Mouse (Mus musculus) intestine, embryonic 16.5 days (tissue): ENCODE data around the gene Ak3. TPM values are rescaled to one million over a fixed set of nuclear protein-coding genes. Genes with fewer than 3 reads are reported as not detected.

Source experiments
- ATAC-seq: fragments of 200-750 bp; cut with Nextera tagmentation; 2 replicates; pipeline ENCODE4 v1.8.0; 2017; ENCODE audit warnings: moderate TSS enrichment, moderate library complexity
- H3K27ac ChIP-seq: fragments of 300-500 bp; sonication (generic); 2 replicates; pipeline ENCODE4 v1.5.1; 2014; ENCODE audit warnings: mild to moderate bottlenecking, low read length
- H3K27me3 ChIP-seq: fragments of 300-500 bp; sonication (generic); replicated peaks from 2 replicates; pipeline ENCODE4 v1.6.1; 2014; ENCODE audit warnings: low read length, control low read depth, mixed read lengths; ENCODE audit not compliant: control insufficient read depth, insufficient read depth
- H3K36me3 ChIP-seq: fragments of 300-500 bp; sonication (generic); 2 replicates; pipeline ENCODE4 v1.6.1; 2014; ENCODE audit warnings: low read length, control low read depth; ENCODE audit not compliant: control insufficient read depth, insufficient read depth
- H3K4me1 ChIP-seq: fragments of 300-500 bp; sonication (generic); 2 replicates; pipeline ENCODE4 v1.6.1; 2014; ENCODE audit warnings: low read length, control low read depth, mixed read lengths; ENCODE audit not compliant: control insufficient read depth, insufficient read depth
- H3K4me2 ChIP-seq: fragments of 300-500 bp; sonication (generic); 2 replicates; pipeline ENCODE4 v1.6.1; 2014; ENCODE audit warnings: low read depth, low read length, control low read depth
- H3K4me3 ChIP-seq: fragments of 300-500 bp; sonication (generic); 2 replicates; pipeline ENCODE4 v1.5.1; 2014; ENCODE audit warnings: mild to moderate bottlenecking, low read length
- H3K9ac ChIP-seq: fragments of 300-500 bp; sonication (generic); 2 replicates; pipeline ENCODE4 v1.6.1; 2014; ENCODE audit warnings: low read depth, low read length
- H3K9me3 ChIP-seq: fragments of 300-500 bp; sonication (generic); 2 replicates; pipeline ENCODE4 v1.6.1; 2016; ENCODE audit warnings: low read length, control low read depth; ENCODE audit not compliant: control insufficient read depth
- WGBS: fragments of 180-500 bp; shearing (Covaris S2); extraction: QIAGEN DNeasy Blood & Tissue Kit; methylation state at CpG from one replicate; pipeline ENCODE4 v1.1.7; 2014; 5-methylcytosine and 5-hydroxymethylcytosine counted together
- polyA plus RNA-seq: library from polyadenylated mRNA; unstranded; fragments of >200 nt; fragmentation: Nextera tagmentation; extraction: Ambion mirVana; gene quantifications from 2 replicates; pipeline ENCODE4 v1.2.1, GENCODE M21; 2015

The Ak3 gene
- polyA plus RNA-seq, 1 experiment from 2014 or later = 104 TPM

GRCm38 (mm10) chr19:29060299-29060698 is 12.5 kb upstream of the Ak3 start:
- H3K9me3 ChIP-seq = no peaks in the 10 kb centered on the region
- 42% methylated on average over 6 of the region's 6 CpGs for WGBS
- H3K4me2 ChIP-seq = no peak overlapping the region
- no peaks in the 10 kb centered on the region; the same call in 1 of the 2 replicates for H3K4me1 ChIP-seq
- no peak overlapping the region for H3K27ac ChIP-seq
- H3K9ac ChIP-seq = no peak overlapping the region
- no peaks in the 10 kb centered on the region for H3K27me3 ChIP-seq
- ATAC-seq = no peak
- no peaks in the 10 kb centered on the region for H3K36me3 ChIP-seq
- H3K4me3 ChIP-seq = no peak overlapping the region

GRCm38 (mm10) chr19:29059688-29060087 is 11.9 kb upstream of the Ak3 start:
- H3K27ac ChIP-seq = no peak overlapping the region
- no peak for ATAC-seq
- H3K36me3 ChIP-seq = no peaks in the 10 kb centered on the region
- no peak overlapping the region for H3K9ac ChIP-seq
- H3K4me3 ChIP-seq = no peak overlapping the region
- no peaks in the 10 kb centered on the region; the same call in 1 of the 2 replicates for H3K4me1 ChIP-seq
- 84% methylated on average over 2 of the region's 2 CpGs for WGBS
- H3K9me3 ChIP-seq = no peaks in the 10 kb centered on the region
- H3K4me2 ChIP-seq = no peak overlapping the region
- no peaks in the 10 kb centered on the region for H3K27me3 ChIP-seq

GRCm38 (mm10) chr19:29058741-29059140 is 11.0 kb upstream of the Ak3 start:
- H3K36me3 ChIP-seq = no peaks in the 10 kb centered on the region
- H3K4me2 ChIP-seq = no peak overlapping the region
- no peak overlapping the region for H3K4me3 ChIP-seq
- no peaks in the 10 kb centered on the region for H3K9me3 ChIP-seq
- no peaks in the 10 kb centered on the region for H3K27me3 ChIP-seq
- H3K27ac ChIP-seq = no peak overlapping the region
- WGBS = 74% methylated on average over 5 of the region's 5 CpGs
- no peak overlapping the region for H3K9ac ChIP-seq
- ATAC-seq = no peak
- H3K4me1 ChIP-seq = no peaks in the 10 kb centered on the region

- Histone ChIP-seq H3K9ac (no peak overlapping the region), H3K9me3 (no peaks in the 10 kb centered on the region), H3K4me2 (no peak overlapping the region), H3K27ac (no peak overlapping the region), H3K36me3 (no peaks in the 10 kb centered on the region), H3K4me3 (no peak overlapping the region), H3K4me1 (no peaks in the 10 kb centered on the region), H3K27me3 (no peaks in the 10 kb centered on the region)
- ATAC-seq = no peak
- WGBS = 93% methylated on average over 4 of the region's 4 CpGs
Observed at GRCm38 (mm10) chr19:29055469-29055868, 7.7 kb upstream of the Ak3 start.

- H3K9ac ChIP-seq = no peak overlapping the region
- H3K4me3 ChIP-seq = no peak overlapping the region
- H3K27me3 ChIP-seq = no peaks in the 10 kb centered on the region
- H3K4me2 ChIP-seq = no peak overlapping the region
- H3K36me3 ChIP-seq = no peaks in the 10 kb centered on the region
- WGBS = 70% methylated on average over 6 of the region's 6 CpGs
- no peak overlapping the region for H3K27ac ChIP-seq
- H3K9me3 ChIP-seq = no peaks in the 10 kb centered on the region
- no peaks in the 10 kb centered on the region for H3K4me1 ChIP-seq
- no peak for ATAC-seq
Observed at GRCm38 (mm10) chr19:29054594-29054993, 6.8 kb upstream of the Ak3 start.

- ATAC-seq = peak; percentile 70
- no peaks in the 10 kb centered on the region for H3K9me3 ChIP-seq
- no peak overlapping the region for H3K4me3 ChIP-seq
- WGBS = 80% methylated on average over 12 of the region's 12 CpGs
- no peak overlapping the region for H3K27ac ChIP-seq
- no peaks in the 10 kb centered on the region for H3K27me3 ChIP-seq
- no peak overlapping the region for H3K4me2 ChIP-seq
- H3K4me1 ChIP-seq = no peaks in the 10 kb centered on the region
- H3K36me3 ChIP-seq = no peaks in the 10 kb centered on the region
- no peak overlapping the region for H3K9ac ChIP-seq
Observed at GRCm38 (mm10) chr19:29052786-29053185, 5.0 kb upstream of the Ak3 start.

- 68% methylated on average over 9 of the region's 9 CpGs for WGBS
- Histone ChIP-seq H3K36me3 (no peaks in the 10 kb centered on the region), H3K27me3 (no peaks in the 10 kb centered on the region), H3K4me3 (no peak overlapping the region), H3K27ac (no peak overlapping the region), H3K9me3 (no peaks in the 10 kb centered on the region), H3K4me2 (no peak overlapping the region), H3K9ac (no peak overlapping the region), H3K4me1 (peaks cover 11% of the 10 kb centered on the region)
- no peak for ATAC-seq
Observed at GRCm38 (mm10) chr19:29050186-29050980, 2.6 kb upstream of the Ak3 start.

- no peak overlapping the region for H3K27ac ChIP-seq
- WGBS = 78% methylated on average over 12 of the region's 12 CpGs
Observed at GRCm38 (mm10) chr19:29049401-29050075, 1.8 kb upstream of the Ak3 start.

GRCm38 (mm10) chr19:29046961-29047333 is 814 bp downstream of the Ak3 start:
- H3K27me3 ChIP-seq = no peaks in the 10 kb centered on the region
- WGBS = 24% methylated on average over 4 of the region's 4 CpGs
- peak overlapping the region; percentile 95 for H3K4me3 ChIP-seq
- peak overlapping the region; percentile 61 for H3K4me2 ChIP-seq
- H3K9ac ChIP-seq = peak overlapping the region; percentile 98
- H3K9me3 ChIP-seq = no peaks in the 10 kb centered on the region
- peaks cover 14% of the 10 kb centered on the region for H3K4me1 ChIP-seq
- H3K27ac ChIP-seq = peak overlapping the region; percentile 79; the same call in 1 of the 2 replicates
- no peak for ATAC-seq
- no peaks in the 10 kb centered on the region for H3K36me3 ChIP-seq

More at GRCm38 (mm10) chr19:29049401-29050075, 1.8 kb upstream of the Ak3 start:
- no peak overlapping the region for H3K9ac ChIP-seq
- no peak for ATAC-seq
- no peaks in the 10 kb centered on the region for H3K36me3 ChIP-seq
- H3K4me1 ChIP-seq = peaks cover 14% of the 10 kb centered on the region
- H3K27me3 ChIP-seq = no peaks in the 10 kb centered on the region
- H3K4me2 ChIP-seq = no peak overlapping the region
- no peaks in the 10 kb centered on the region for H3K9me3 ChIP-seq
- H3K4me3 ChIP-seq = no peak overlapping the region
